Mouse (Mus musculus) stomach, postnatal 0 days (tissue): ENCODE results near the gene Polr3b. TPM values are rescaled to one million over a fixed set of nuclear protein-coding genes. Genes with fewer than 3 reads are reported as not detected.

Experiments
- ATAC-seq: fragments of 200-750 bp; cut with Nextera tagmentation; 2 replicates; pipeline ENCODE4 v1.8.0; 2017; ENCODE audit not compliant: low FRiP score, low TSS enrichment
- DNase-seq: peaks from one replicate; pipeline ENCODE4 v3.0.0-alpha.2; 2016; ENCODE audit warnings: low spot score
- H3K27ac ChIP-seq: fragments of 300-500 bp; sonication (generic); replicated peaks from 2 replicates; pipeline ENCODE4 v1.5.1; 2014; ENCODE audit warnings: mild to moderate bottlenecking, control low read depth
- H3K27me3 ChIP-seq: fragments of 300-500 bp; sonication (generic); 2 replicates; pipeline ENCODE4 v1.6.1; 2014; ENCODE audit warnings: low read length; ENCODE audit not compliant: control insufficient read depth, insufficient read depth
- H3K36me3 ChIP-seq: fragments of 300-500 bp; sonication (generic); 2 replicates; pipeline ENCODE4 v1.6.1; 2014; ENCODE audit warnings: low read length, mixed read lengths; ENCODE audit not compliant: control insufficient read depth, insufficient read depth
- H3K4me1 ChIP-seq: fragments of 300-500 bp; sonication (generic); replicated peaks from 2 replicates; pipeline ENCODE4 v1.6.1; 2014; ENCODE audit warnings: antibody characterized with exemption; ENCODE audit not compliant: control insufficient read depth, insufficient read depth
- H3K4me2 ChIP-seq: fragments of 300-500 bp; sonication (generic); replicated peaks from 2 replicates; pipeline ENCODE4 v1.6.1; 2014; ENCODE audit warnings: low read depth, mild to moderate bottlenecking, control low read depth, moderate library complexity
- H3K4me3 ChIP-seq: fragments of 300-500 bp; sonication (generic); 2 replicates; pipeline ENCODE4 v1.5.1; 2014; ENCODE audit warnings: low read depth, low read length, control low read depth
- H3K9ac ChIP-seq: fragments of 300-500 bp; sonication (generic); 2 replicates; pipeline ENCODE4 v1.6.1; 2014; ENCODE audit warnings: mild to moderate bottlenecking, low read length, control low read depth, mixed read lengths
- H3K9me3 ChIP-seq: fragments of 300-500 bp; sonication (generic); 2 replicates; pipeline ENCODE4 v1.6.1; 2016; ENCODE audit warnings: low read length; ENCODE audit not compliant: control insufficient read depth
- CTCF ChIP-seq: IDR thresholded peaks from 2 replicates; pipeline ENCODE4 v1.5.1; 2016; ENCODE audit warnings: antibody characterized with exemption, low read depth, mild to moderate bottlenecking, moderate library complexity
- EP300 ChIP-seq: optimal IDR thresholded peaks from 2 replicates; pipeline ENCODE3; 2016; ENCODE audit warnings: antibody characterized with exemption
- WGBS: fragments of 180-500 bp; shearing (Covaris S2); extraction: QIAGEN DNeasy Blood & Tissue Kit; methylation state at CpG from one replicate; pipeline ENCODE4 v1.1.7; 2014; 5-methylcytosine and 5-hydroxymethylcytosine counted together
- polyA plus RNA-seq: library from polyadenylated mRNA; unstranded; fragments of >200 nt; fragmentation: Nextera tagmentation; extraction: Ambion mirVana; gene quantifications from 2 replicates; pipeline ENCODE4 v1.2.1, GENCODE M21; 2015

Polr3b gene
- polyA plus RNA-seq, 1 experiment from 2014 or later: 4.9 TPM

DNA sequence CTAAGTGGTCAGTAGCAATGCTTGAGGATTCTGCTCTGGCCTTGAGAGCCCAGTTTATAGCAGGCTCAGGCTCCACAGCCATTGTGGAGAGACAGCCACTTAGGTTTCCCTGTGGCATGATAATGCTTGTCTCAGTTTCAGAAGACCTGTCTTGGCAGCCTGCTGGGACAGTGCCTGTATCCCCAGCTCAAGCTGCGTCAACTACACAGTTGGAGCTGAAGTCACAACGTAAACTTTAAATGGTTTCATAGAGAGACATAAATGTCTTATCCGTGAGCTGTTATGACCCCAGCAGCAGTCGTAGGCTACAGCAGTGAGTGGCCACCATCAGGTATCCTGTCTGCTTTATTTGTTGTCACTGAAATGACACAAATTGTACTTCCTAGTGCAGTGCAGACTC, 68.7 kb downstream of the Polr3b start:
- Histone ChIP-seq H3K36me3 (no peaks in the 10 kb centered on the region), H3K27ac (no peak overlapping the region), H3K27me3 (no peaks in the 10 kb centered on the region), H3K9ac (no peak overlapping the region), H3K4me1 (no peaks in the 10 kb centered on the region), H3K4me3 (no peak overlapping the region), H3K9me3 (no peaks in the 10 kb centered on the region), H3K4me2 (no peak overlapping the region)
- no peak for ATAC-seq
- TF ChIP-seq CTCF (no peak), EP300 (no peak)
- no peak for DNase-seq
- 69% methylated on average over 4 of the region's 4 CpGs for WGBS

DNA sequence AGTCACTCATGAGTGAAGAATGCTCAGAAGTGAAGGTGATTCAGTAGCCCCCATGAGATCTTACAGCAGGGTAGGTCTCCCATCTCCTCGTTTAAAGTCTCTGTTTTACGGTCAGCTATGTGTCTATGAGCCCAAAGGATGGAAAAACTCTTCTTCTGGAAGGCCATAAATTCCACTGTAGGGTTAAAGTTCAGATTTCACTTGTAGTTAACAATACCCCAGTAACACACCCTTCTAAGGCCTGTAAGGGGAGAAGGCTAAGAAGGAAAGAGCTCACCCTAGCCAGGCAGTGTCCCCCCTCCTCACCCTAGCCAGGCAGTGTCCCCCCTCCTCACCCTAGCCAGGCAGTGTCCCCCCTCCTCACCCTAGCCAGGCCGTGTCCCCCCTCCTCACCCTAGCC, 69.6 kb downstream of the Polr3b start:
- H3K9ac ChIP-seq: no peak overlapping the region
- no peaks in the 10 kb centered on the region for H3K9me3 ChIP-seq
- H3K4me2 ChIP-seq: no peak overlapping the region
- H3K4me1 ChIP-seq: no peaks in the 10 kb centered on the region
- TF ChIP-seq CTCF (no peak), EP300 (no peak)
- H3K27me3 ChIP-seq: no peaks in the 10 kb centered on the region
- H3K4me3 ChIP-seq: no peak overlapping the region
- no peak overlapping the region for H3K27ac ChIP-seq
- ATAC-seq (no peak), DNase-seq (no peak)
- no peaks in the 10 kb centered on the region; the same call in 1 of the 2 replicates for H3K36me3 ChIP-seq
- WGBS: 56% methylated on average over 3 of the region's 3 CpGs

DNA sequence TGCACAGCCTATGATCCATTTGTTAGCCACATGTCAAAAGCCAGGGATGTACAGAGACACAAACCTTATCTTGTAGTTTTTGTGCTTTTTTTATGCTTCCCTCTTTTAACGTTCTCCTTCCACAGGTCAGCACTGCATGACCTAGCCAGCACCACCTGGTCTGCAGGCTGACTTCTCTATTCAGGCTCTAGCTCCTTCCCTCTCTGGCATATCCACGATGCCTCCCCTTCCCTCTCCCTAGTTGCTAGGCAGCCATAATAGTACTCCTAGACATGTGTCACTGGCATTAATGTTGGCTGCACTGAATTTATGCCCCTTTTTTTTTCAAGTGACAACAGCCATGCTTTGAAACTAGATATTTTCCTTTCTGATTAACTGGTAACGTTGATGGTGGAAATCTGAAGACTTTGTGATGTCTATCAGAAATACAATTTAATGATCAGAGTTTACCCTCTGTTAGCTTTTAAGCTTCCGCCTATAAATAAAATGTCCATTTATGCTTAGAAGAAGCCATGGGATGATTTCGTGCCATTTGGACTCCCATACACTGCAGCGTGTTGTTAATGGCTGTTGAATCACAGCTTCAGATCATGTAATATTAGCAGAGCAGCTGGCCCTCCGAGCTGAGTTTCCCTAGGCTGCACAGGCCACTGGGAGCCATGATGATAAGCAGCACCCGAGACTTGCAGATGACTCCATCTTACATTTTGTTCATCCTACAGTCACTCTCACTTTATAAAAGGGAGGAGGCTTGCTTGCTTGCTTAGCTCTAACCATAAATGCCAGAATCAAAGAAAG, 71.9 kb downstream of the Polr3b start:
- H3K4me2 ChIP-seq: no peak overlapping the region
- H3K27me3 ChIP-seq: no peaks in the 10 kb centered on the region
- H3K9ac ChIP-seq: no peak overlapping the region
- ATAC-seq (no peak), DNase-seq (no peak)
- no peak overlapping the region for H3K4me3 ChIP-seq
- no peaks in the 10 kb centered on the region for H3K9me3 ChIP-seq
- no peaks in the 10 kb centered on the region for H3K4me1 ChIP-seq
- TF ChIP-seq CTCF (no peak), EP300 (no peak)
- H3K36me3 ChIP-seq: peaks cover 8% of the 10 kb centered on the region; the same call in 1 of the 2 replicates
- no peak overlapping the region for H3K27ac ChIP-seq
- 76% methylated on average over 8 of the region's 8 CpGs for WGBS

DNA sequence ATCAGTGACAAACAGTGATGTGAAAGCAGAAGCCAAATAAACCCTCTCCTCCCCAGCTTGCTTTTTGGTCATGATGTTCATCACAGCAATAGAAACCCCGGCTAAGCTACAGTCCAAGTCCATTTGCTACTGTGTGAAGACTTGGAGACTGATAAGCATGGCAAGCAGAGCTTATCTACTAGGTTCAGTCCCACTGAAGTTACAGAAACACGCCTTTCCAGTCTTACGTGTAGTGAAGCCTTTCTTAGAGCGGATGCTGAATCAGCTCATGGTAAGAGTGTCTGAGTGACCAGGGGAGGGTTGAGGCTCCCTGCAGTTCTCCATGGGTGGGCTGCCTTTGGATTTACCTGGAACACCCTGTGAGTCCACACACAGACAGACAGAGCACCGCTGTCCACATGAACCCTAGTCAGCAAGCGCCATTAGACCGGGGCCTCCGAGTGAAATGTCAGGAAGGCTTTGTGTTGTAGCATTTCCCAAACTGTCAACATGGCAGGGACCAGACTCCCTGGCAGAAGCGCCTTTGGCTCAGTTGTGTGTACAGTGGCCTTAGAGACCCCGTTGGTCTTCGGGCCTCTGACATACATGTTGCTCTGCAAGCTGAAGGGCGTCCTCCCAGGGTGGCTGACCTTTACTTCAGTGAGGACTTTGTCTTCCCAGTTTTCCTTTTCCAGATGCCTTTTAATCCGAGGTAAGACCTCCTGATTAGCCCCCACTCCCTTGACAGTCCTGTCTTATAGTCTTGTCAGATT, 78.3 kb downstream of the Polr3b start:
- no peaks in the 10 kb centered on the region for H3K4me1 ChIP-seq
- H3K27ac ChIP-seq: no peak overlapping the region
- ATAC-seq (no peak), DNase-seq (no peak)
- H3K9me3 ChIP-seq: no peaks in the 10 kb centered on the region
- H3K9ac ChIP-seq: no peak overlapping the region
- TF ChIP-seq CTCF: no peak
- no peak for TF ChIP-seq EP300
- no peak overlapping the region for H3K4me3 ChIP-seq
- H3K27me3 ChIP-seq: no peaks in the 10 kb centered on the region
- WGBS: 79% methylated on average over 13 of the region's 13 CpGs
- no peak overlapping the region for H3K4me2 ChIP-seq
- peaks cover 11% of the 10 kb centered on the region; the same call in 1 of the 2 replicates for H3K36me3 ChIP-seq

DNA sequence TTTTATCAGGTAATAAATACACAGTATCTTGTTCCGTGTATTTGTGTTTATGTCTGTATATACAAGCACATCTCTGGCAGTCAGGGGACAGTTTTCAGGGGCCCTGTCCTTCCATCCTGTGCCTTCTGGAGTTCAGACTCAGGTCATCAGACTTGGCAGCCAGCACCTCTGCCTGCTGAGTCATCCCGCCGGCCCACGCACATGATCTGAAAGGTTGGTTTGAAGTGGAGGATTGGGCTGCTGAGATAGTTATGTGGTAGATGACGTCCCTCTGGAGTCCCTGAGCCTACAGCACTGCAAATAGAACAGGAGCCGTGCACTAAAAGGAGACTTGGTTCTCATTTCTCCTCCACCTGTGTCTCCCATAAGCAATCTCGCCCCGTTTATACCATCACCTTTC, 79.0 kb downstream of the Polr3b start:
- Histone ChIP-seq H3K4me3 (no peak overlapping the region), H3K9me3 (no peaks in the 10 kb centered on the region), H3K27ac (no peak overlapping the region), H3K4me2 (no peak overlapping the region), H3K4me1 (no peaks in the 10 kb centered on the region), H3K36me3 (peaks cover 11% of the 10 kb centered on the region; the same call in 1 of the 2 replicates), H3K27me3 (no peaks in the 10 kb centered on the region), H3K9ac (no peak overlapping the region)
- no peak for TF ChIP-seq EP300
- no peak for ATAC-seq
- 62% methylated on average over 8 of the region's 8 CpGs for WGBS
- no peak for DNase-seq

DNA sequence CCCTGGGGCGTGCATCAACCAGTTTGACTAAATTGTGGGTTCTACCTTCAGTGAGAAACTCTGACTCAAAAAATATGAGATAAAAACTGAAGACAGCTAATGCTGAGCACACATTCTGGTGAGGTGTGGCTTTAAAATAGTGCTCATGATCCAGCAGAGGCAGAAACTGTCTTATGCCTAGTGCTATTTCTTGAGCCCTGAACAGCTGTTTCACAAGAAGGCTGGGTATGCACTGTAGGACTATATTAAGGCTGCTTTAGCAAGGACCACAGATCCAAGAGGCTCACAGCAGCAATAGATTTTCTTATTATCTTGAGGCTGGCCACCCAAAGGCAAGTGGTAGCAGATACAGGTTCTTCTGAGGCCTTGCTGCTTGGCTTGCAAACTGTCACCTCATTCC, 80.0 kb downstream of the Polr3b start:
- ATAC-seq: no peak
- WGBS: 90% methylated on average over 1 of the region's 1 CpGs
- TF ChIP-seq CTCF (no peak), EP300 (no peak)

More for the DNA sequence above, 80.0 kb downstream of the Polr3b start:
- Histone ChIP-seq H3K27me3 (no peaks in the 10 kb centered on the region), H3K4me3 (no peak overlapping the region), H3K27ac (no peak overlapping the region), H3K9ac (no peak overlapping the region), H3K9me3 (no peaks in the 10 kb centered on the region), H3K4me1 (no peaks in the 10 kb centered on the region), H3K36me3 (peaks cover 11% of the 10 kb centered on the region; the same call in 1 of the 2 replicates), H3K4me2 (no peak overlapping the region)
- DNase-seq: no peak
